ENCODE assay signal across 8 mouse cellular contexts in genomic region chr4:106776998-106777397, GRCm38 (mm10). TPM values are rescaled to one million over a fixed set of nuclear protein-coding genes. Genes with fewer than 3 reads are reported as not detected.
DNase-seq lines count a peak whose midpoint lies in the region; ATAC-seq and TF ChIP-seq lines count a peak whose summit lies in the region.

No protein-coding gene starts in this region.

- H3K4me1 ChIP-seq in forebrain, postnatal 0 days (ENCODE audit: insufficient read depth): peaks cover 23% of the 10 kb centered on the region
- peaks cover 5% of the 10 kb centered on the region for H3K4me1 ChIP-seq in neural tube, embryonic 14.5 days (ENCODE audit: control insufficient read depth, insufficient read depth, low read length)
- H3K4me1 ChIP-seq in intestine, postnatal 0 days (replicated peaks; ENCODE audit: control insufficient read depth, insufficient read depth, low read length): 0 out of 2 replicates have a peak, but pooled peaks cover 12% of the 10 kb centered on the region

- H3K36me3 ChIP-seq in forebrain, postnatal 0 days (ENCODE audit: insufficient read depth): no peaks in the 10 kb centered on the region
- H3K36me3 ChIP-seq in neural tube, embryonic 14.5 days (ENCODE audit: control insufficient read depth, insufficient read depth, low read length): no peaks in the 10 kb centered on the region
- H3K36me3 ChIP-seq in intestine, postnatal 0 days (ENCODE audit: control insufficient read depth, insufficient read depth): peaks cover 4% of the 10 kb centered on the region; the same call in 1 of the 2 replicates

- no peak for TF ChIP-seq CTCF in forebrain, postnatal 0 days (IDR thresholded peaks at IDR 0.05; ENCODE audit: low read depth)
- no peak for TF ChIP-seq CTCF in left cerebral cortex, adult 2 months (IDR thresholded peaks at IDR 0.05)
- TF ChIP-seq CTCF in intestine, postnatal 0 days (IDR thresholded peaks at IDR 0.05; ENCODE audit: low read depth): no peak

- H3K9ac ChIP-seq in forebrain, postnatal 0 days: no peak overlapping the region
- no peak overlapping the region for H3K9ac ChIP-seq in neural tube, embryonic 14.5 days (replicated peaks; ENCODE audit: low read depth, low read length)
- H3K9ac ChIP-seq in intestine, postnatal 0 days (ENCODE audit: low read depth, low read length): no peak overlapping the region

- peak; percentile 77 for ATAC-seq in forebrain, postnatal 0 days
- ATAC-seq in neural tube, embryonic 14.5 days (ENCODE audit: low read depth): peak; percentile 77
- no peak for ATAC-seq in granulocyte monocyte progenitor cell, adult 5-6 weeks (replicated peaks; ENCODE audit: poor library complexity, severe bottlenecking)
- ATAC-seq in intestine, postnatal 0 days: no peak

- no peak overlapping the region for H3K4me2 ChIP-seq in forebrain, postnatal 0 days (ENCODE audit: low read depth)
- no peak overlapping the region for H3K4me2 ChIP-seq in neural tube, embryonic 14.5 days (ENCODE audit: low read depth, low read length)
- H3K4me2 ChIP-seq in intestine, postnatal 0 days (replicated peaks; ENCODE audit: low read depth): no peak overlapping the region

- no peaks in the 10 kb centered on the region for H3K27me3 ChIP-seq in forebrain, postnatal 0 days (ENCODE audit: insufficient read depth, low read length)
- H3K27me3 ChIP-seq in neural tube, embryonic 14.5 days (ENCODE audit: control insufficient read depth, insufficient read depth, low read length): no peaks in the 10 kb centered on the region
- H3K27me3 ChIP-seq in intestine, postnatal 0 days (replicated peaks; ENCODE audit: control insufficient read depth, insufficient read depth, low read length): no peaks in the 10 kb centered on the region

- peak overlapping the region; percentile 79 for H3K27ac ChIP-seq in forebrain, postnatal 0 days (ENCODE audit: low read depth, low read length)
- peak overlapping the region; percentile 45; the same call in 1 of the 2 replicates for H3K27ac ChIP-seq in left cerebral cortex, adult 2 months
- H3K27ac ChIP-seq in neural tube, embryonic 14.5 days (ENCODE audit: low read depth, low read length): 0 out of 2 replicates have a peak overlapping the region, but pooled peaks have one; percentile 50
- no peak overlapping the region for H3K27ac ChIP-seq in intestine, postnatal 0 days (ENCODE audit: low read depth, low read length)

- peak; percentile 78 to 80 for DNase-seq in cerebellum, postnatal 10 days
- DNase-seq in forebrain, postnatal 0 days: peak; percentile 92
- DNase-seq in left cerebral cortex, adult 2 months (ENCODE audit: extremely low spot score in 1 of 2, low spot score in 2 of 2): peak; percentile 56 to 69
- no peak for DNase-seq in lung, postnatal 14 days
- DNase-seq in adrenal gland, adult 18-20 months (ENCODE audit: low spot score in 2 of 2): no peak

- 17% methylated on average over 3 of the region's 3 CpGs for WGBS in forebrain, postnatal 0 days
- 24% methylated on average over 3 of the region's 3 CpGs for WGBS in neural tube, embryonic 14.5 days
- 48% methylated on average over 3 of the region's 3 CpGs for WGBS in intestine, postnatal 0 days

- H3K4me3 ChIP-seq in forebrain, postnatal 0 days (ENCODE audit: low read depth, low read length): no peak overlapping the region
- H3K4me3 ChIP-seq in left cerebral cortex, adult 2 months: no peak overlapping the region
- no peak overlapping the region for H3K4me3 ChIP-seq in neural tube, embryonic 14.5 days (ENCODE audit: low read depth, low read length)
- H3K4me3 ChIP-seq in intestine, postnatal 0 days (ENCODE audit: low read depth, low read length): no peak overlapping the region

- intact Hi-C loops in left cerebral cortex, adult 2 months (cut with DNase I): no loop called here

- no peaks in the 10 kb centered on the region for H3K9me3 ChIP-seq in forebrain, postnatal 0 days (ENCODE audit: low read length)
- H3K9me3 ChIP-seq in neural tube, embryonic 14.5 days (ENCODE audit: control insufficient read depth, low read length): no peaks in the 10 kb centered on the region
- H3K9me3 ChIP-seq in intestine, postnatal 0 days (ENCODE audit: control insufficient read depth): no peaks in the 10 kb centered on the region

RNA-seq across cellular contexts. Expression of gene Acot11, which starts 27.8 kb away (rescaled TPM):
- total RNA-seq in forebrain, postnatal 0 days (2014; rRNA removed): 3.4 and 5.5 TPM in 2 replicates
- polyA plus RNA-seq in forebrain, postnatal 0 days (2015; fragmentation: Nextera tagmentation; extraction: Ambion mirVana): 0.75 and 1.2 TPM in 2 replicates
- 10 to 100 TPM; 51.7 to 54.1 TPM for total RNA-seq in left cerebral cortex, adult 2 months (2021)
- polyA plus RNA-seq in neural tube, embryonic 14.5 days (2014; fragmentation: Nextera tagmentation; extraction: Ambion mirVana): 1.4 and 1.9 TPM in 2 replicates
- 5.0 and 5.9 TPM in 2 replicates for total RNA-seq in granulocyte monocyte progenitor cell, adult 5-6 weeks (2014; fragmentation: Nextera tagmentation)
- total RNA-seq in granulocyte monocyte progenitor cell, adult 5-6 weeks (2017): 2.2 and 4.9 TPM in 2 replicates
- 7.8 and 7.9 TPM in 2 replicates for polyA plus RNA-seq in intestine, postnatal 0 days (2015; fragmentation: Nextera tagmentation; extraction: Ambion mirVana)
- total RNA-seq in adrenal gland, adult 18-20 months (2021): 100 to 1,000 TPM in 1 of 2 experiments, 10 to 100 TPM in 1; 99.8 to 239 TPM

RNA-seq across cellular contexts. Expression of gene Fam151a, which starts 43.3 kb away (rescaled TPM):
- not detected in 2 replicates for total RNA-seq in forebrain, postnatal 0 days (2014; rRNA removed)
- not detected in 2 replicates for polyA plus RNA-seq in forebrain, postnatal 0 days (2015; fragmentation: Nextera tagmentation; extraction: Ambion mirVana)
- not detected for total RNA-seq in left cerebral cortex, adult 2 months (2021)
- not detected in 2 replicates for polyA plus RNA-seq in neural tube, embryonic 14.5 days (2014; fragmentation: Nextera tagmentation; extraction: Ambion mirVana)
- total RNA-seq in granulocyte monocyte progenitor cell, adult 5-6 weeks (2014; fragmentation: Nextera tagmentation): not detected in 2 replicates
- total RNA-seq in granulocyte monocyte progenitor cell, adult 5-6 weeks (2017): not detected in 2 replicates
- polyA plus RNA-seq in intestine, postnatal 0 days (2015; fragmentation: Nextera tagmentation; extraction: Ambion mirVana): 0.25 and 0.31 TPM in 2 replicates
- under 1 TPM; 0.20 to 0.26 TPM for total RNA-seq in adrenal gland, adult 18-20 months (2021)

RNA-seq across cellular contexts. Expression of gene Mroh7, which starts 46.3 kb away (rescaled TPM):
- total RNA-seq in forebrain, postnatal 0 days (2014; rRNA removed): 0.95 and 1.5 TPM in 2 replicates
- 0.30 and 0.71 TPM in 2 replicates for polyA plus RNA-seq in forebrain, postnatal 0 days (2015; fragmentation: Nextera tagmentation; extraction: Ambion mirVana)
- total RNA-seq in left cerebral cortex, adult 2 months (2021): 1 to 10 TPM; 3.1 to 4.6 TPM
- polyA plus RNA-seq in neural tube, embryonic 14.5 days (2014; fragmentation: Nextera tagmentation; extraction: Ambion mirVana): 1.1 and 1.4 TPM in 2 replicates
- total RNA-seq in granulocyte monocyte progenitor cell, adult 5-6 weeks (2014; fragmentation: Nextera tagmentation): not detected in 2 replicates
- not detected in 2 replicates for total RNA-seq in granulocyte monocyte progenitor cell, adult 5-6 weeks (2017)
- 0.33 TPM in 2 replicates for polyA plus RNA-seq in intestine, postnatal 0 days (2015; fragmentation: Nextera tagmentation; extraction: Ambion mirVana)
- 1 to 10 TPM; 1.5 to 1.7 TPM for total RNA-seq in adrenal gland, adult 18-20 months (2021)

Comparison
In these comparisons a context has a peak if more than half of its experiments do, and no peak if none do; other contexts are left out.
1. DNase-seq: peak in cerebellum, postnatal 10 days (2 of 2), forebrain, postnatal 0 days (single experiment) and left cerebral cortex, adult 2 months (2 of 2); none in lung, postnatal 14 days (single experiment) and adrenal gland, adult 18-20 months (0 of 2).
2. ATAC-seq: peak in forebrain, postnatal 0 days (single experiment) and neural tube, embryonic 14.5 days (single experiment); none in granulocyte monocyte progenitor cell, adult 5-6 weeks (single experiment) and intestine, postnatal 0 days (single experiment).